Mouse (Mus musculus) layer of hippocampus, postnatal 36 days (tissue): ENCODE data around the gene Anapc4. TPM values are rescaled to one million over a fixed set of nuclear protein-coding genes. Genes with fewer than 3 reads are reported as not detected.

Experiments
- DNase-seq, 2 experiments: peaks; one replicate each; pipeline ENCODE4 v3.0.0; 2022
- total RNA-seq, 2 experiments: library from RNA; stranded (reverse); gene quantifications; 2 replicates each; pipeline ENCODE4 v1.2.3; 2021

Anapc4 gene
- total RNA-seq, 2 experiments from 2014 or later: 67.6 to 71.4 TPM

- DNase-seq: no peak
These were observed 35.3 kb downstream of the Anapc4 start for GRCm38 (mm10) chr5:52868918-52869703.

- no peak for DNase-seq
These were observed 37.6 kb downstream of the Anapc4 start for GRCm38 (mm10) chr5:52871461-52871860.

- DNase-seq: no peak
These were observed 38.2 kb downstream of the Anapc4 start for GRCm38 (mm10) chr5:52871986-52872385.

- DNase-seq: peak; percentile 24 to 33
These were observed 45.0 kb downstream of the Anapc4 start for GRCm38 (mm10) chr5:52878847-52879246.

GRCm38 (mm10) chr5:52879926-52880325 lies 46.1 kb downstream of the Anapc4 start:
- no peak for DNase-seq

- no peak for DNase-seq
These were observed 48.6 kb downstream of the Anapc4 start for GRCm38 (mm10) chr5:52882446-52882845.

GRCm38 (mm10) chr5:52887085-52887484 lies 53.3 kb downstream of the Anapc4 start:
- DNase-seq: peak; percentile 36 to 45

GRCm38 (mm10) chr5:52889919-52890318 lies 56.1 kb downstream of the Anapc4 start:
- no peak for DNase-seq

- DNase-seq: no peak
These were observed 58.4 kb downstream of the Anapc4 start for GRCm38 (mm10) chr5:52891949-52892835.

- DNase-seq: no peak
These were observed 60.1 kb downstream of the Anapc4 start for GRCm38 (mm10) chr5:52893938-52894337.

- no peak for DNase-seq
These were observed 70.4 kb downstream of the Anapc4 start for GRCm38 (mm10) chr5:52904246-52904645.

- DNase-seq: no peak
These were observed 70.9 kb downstream of the Anapc4 start for GRCm38 (mm10) chr5:52904671-52905070.

GRCm38 (mm10) chr5:52908246-52908645 lies 74.4 kb downstream of the Anapc4 start:
- no peak for DNase-seq

GRCm38 (mm10) chr5:52910159-52910591 lies 76.4 kb downstream of the Anapc4 start:
- DNase-seq: no peak

- no peak for DNase-seq
These were observed 77.6 kb downstream of the Anapc4 start for GRCm38 (mm10) chr5:52911286-52911870.

- no peak for DNase-seq
These were observed 79.9 kb downstream of the Anapc4 start for GRCm38 (mm10) chr5:52913711-52914110.

- no peak for DNase-seq
These were observed 82.4 kb downstream of the Anapc4 start for GRCm38 (mm10) chr5:52916186-52916585.

Other genes with a start within 250 kb of the Anapc4 start
- gene Sepsecs, start 164.3 kb upstream of the Anapc4 start, total RNA-seq: 10 to 100 TPM; 10.1 to 10.6 TPM
- gene Pi4k2b, start 92.4 kb upstream of the Anapc4 start, total RNA-seq: 1 to 10 TPM; 2.1 to 2.8 TPM
- gene Zcchc4, start 58.6 kb upstream of the Anapc4 start, total RNA-seq: 10 to 100 TPM; 10.5 to 11.7 TPM
- not detected for gene Slc34a2, start 204.1 kb downstream of the Anapc4 start, total RNA-seq